Mouse (Mus musculus): ENCODE data around the gene Coq8a. TPM values are rescaled to one million over a fixed set of nuclear protein-coding genes. Genes with fewer than 3 reads are reported as not detected.

Coq8a gene
- polyA plus RNA-seq, 1 experiment from 2014 or later: 38.3 TPM

- H3K27ac ChIP-seq (ENCODE audit: low read length): no peak overlapping the region
- no peak for ATAC-seq (ENCODE audit: insufficient read depth, low FRiP score)
- H3K4me2 ChIP-seq (ENCODE audit: low read depth, low read length): no peak overlapping the region
- H3K36me3 ChIP-seq (ENCODE audit: control insufficient read depth, insufficient read depth, low read length): no peaks in the 10 kb centered on the region
- no peak overlapping the region for H3K9ac ChIP-seq (ENCODE audit: low read length)
- H3K4me3 ChIP-seq (replicated peaks; ENCODE audit: low read length): no peak overlapping the region
- H3K27me3 ChIP-seq (ENCODE audit: control insufficient read depth, insufficient read depth, low read length): no peaks in the 10 kb centered on the region
- no peaks in the 10 kb centered on the region for H3K4me1 ChIP-seq (ENCODE audit: control insufficient read depth, insufficient read depth, low read length)
- peaks cover under 1% of the 10 kb centered on the region; the same call in 1 of the 2 replicates for H3K9me3 ChIP-seq (replicated peaks; ENCODE audit: control insufficient read depth, low read length)
- WGBS: 66% methylated on average over 4 of the region's 4 CpGs
Measured at GRCm38 (mm10) chr1:180210031-180210432, 10.6 kb upstream of the Coq8a start.

DNA sequence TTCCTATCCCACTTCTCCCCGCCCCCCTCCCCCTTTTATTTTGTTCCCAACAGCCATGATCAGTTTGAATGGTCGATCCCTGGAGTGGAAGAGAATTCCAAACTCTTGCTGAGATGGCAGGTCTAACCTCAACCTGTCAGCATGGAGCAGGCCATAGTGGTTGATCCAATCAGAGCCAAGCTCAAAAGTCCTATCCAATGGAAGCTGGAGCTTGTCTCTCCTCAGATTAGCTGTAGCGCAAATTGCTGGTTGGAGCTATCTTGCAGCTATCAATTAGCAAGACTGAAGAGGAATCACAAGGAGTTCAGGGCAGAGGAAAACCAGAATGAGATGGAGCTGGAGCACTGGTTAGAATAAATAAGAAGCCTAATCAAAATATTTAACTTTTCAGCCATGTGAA, 9.0 kb upstream of the Coq8a start:
- Histone ChIP-seq H3K27me3 (ENCODE audit: control insufficient read depth, insufficient read depth, low read length) (no peaks in the 10 kb centered on the region), H3K9me3 (replicated peaks; ENCODE audit: control insufficient read depth, low read length) (peaks cover 8% of the 10 kb centered on the region), H3K4me1 (ENCODE audit: control insufficient read depth, insufficient read depth, low read length) (no peaks in the 10 kb centered on the region), H3K27ac (ENCODE audit: low read length) (no peak overlapping the region), H3K4me2 (ENCODE audit: low read depth, low read length) (no peak overlapping the region), H3K4me3 (replicated peaks; ENCODE audit: low read length) (no peak overlapping the region), H3K9ac (ENCODE audit: low read length) (no peak overlapping the region), H3K36me3 (ENCODE audit: control insufficient read depth, insufficient read depth, low read length) (no peaks in the 10 kb centered on the region)
- WGBS: 83% methylated on average over 3 of the region's 3 CpGs
- ATAC-seq (ENCODE audit: insufficient read depth, low FRiP score): no peak

DNA sequence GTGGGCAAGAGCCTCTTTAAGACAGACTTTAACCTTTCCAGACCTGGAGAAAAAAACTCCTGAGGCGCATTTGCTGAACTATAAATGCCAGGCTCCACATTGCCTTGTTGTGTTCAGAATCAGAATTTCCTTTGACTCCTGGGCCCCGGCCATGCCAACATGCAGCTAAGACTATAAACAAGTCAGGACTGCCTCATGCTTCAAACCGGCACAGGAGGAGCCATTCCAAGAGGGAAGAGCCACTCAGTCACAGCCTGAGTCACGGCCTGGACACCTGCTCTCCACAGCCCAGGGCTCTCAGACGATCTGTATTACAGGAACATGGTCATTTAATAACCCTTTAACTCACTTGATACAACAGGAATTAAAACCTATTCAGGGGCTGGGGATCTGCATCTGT, 1.3 kb upstream of the Coq8a start:
- no peak overlapping the region for H3K4me2 ChIP-seq (ENCODE audit: low read depth, low read length)
- no peaks in the 10 kb centered on the region for H3K36me3 ChIP-seq (ENCODE audit: control insufficient read depth, insufficient read depth, low read length)
- H3K9me3 ChIP-seq (replicated peaks; ENCODE audit: control insufficient read depth, low read length): peaks cover 8% of the 10 kb centered on the region
- no peak overlapping the region for H3K4me3 ChIP-seq (replicated peaks; ENCODE audit: low read length)
- WGBS: 53% methylated on average over 5 of the region's 5 CpGs
- no peak for ATAC-seq (ENCODE audit: insufficient read depth, low FRiP score)
- no peak overlapping the region for H3K27ac ChIP-seq (ENCODE audit: low read length)
- H3K27me3 ChIP-seq (ENCODE audit: control insufficient read depth, insufficient read depth, low read length): no peaks in the 10 kb centered on the region
- no peak overlapping the region for H3K9ac ChIP-seq (ENCODE audit: low read length)
- peaks cover 5% of the 10 kb centered on the region for H3K4me1 ChIP-seq (ENCODE audit: control insufficient read depth, insufficient read depth, low read length)

GRCm38 (mm10) chr1:180199715-180200050, 281 bp upstream of the Coq8a start:
- no peaks in the 10 kb centered on the region for H3K27me3 ChIP-seq (ENCODE audit: control insufficient read depth, insufficient read depth, low read length)
- H3K9ac ChIP-seq (ENCODE audit: low read length): no peak overlapping the region
- no peaks in the 10 kb centered on the region for H3K36me3 ChIP-seq (ENCODE audit: control insufficient read depth, insufficient read depth, low read length)
- peaks cover 9% of the 10 kb centered on the region for H3K4me1 ChIP-seq (ENCODE audit: control insufficient read depth, insufficient read depth, low read length)
- peaks cover 5% of the 10 kb centered on the region for H3K9me3 ChIP-seq (replicated peaks; ENCODE audit: control insufficient read depth, low read length)
- H3K27ac ChIP-seq (ENCODE audit: low read length): no peak overlapping the region
- no peak for ATAC-seq (ENCODE audit: insufficient read depth, low FRiP score)
- H3K4me3 ChIP-seq (replicated peaks; ENCODE audit: low read length): no peak overlapping the region
- WGBS: 60% methylated on average over 4 of the region's 4 CpGs
- no peak overlapping the region for H3K4me2 ChIP-seq (ENCODE audit: low read depth, low read length)

DNA sequence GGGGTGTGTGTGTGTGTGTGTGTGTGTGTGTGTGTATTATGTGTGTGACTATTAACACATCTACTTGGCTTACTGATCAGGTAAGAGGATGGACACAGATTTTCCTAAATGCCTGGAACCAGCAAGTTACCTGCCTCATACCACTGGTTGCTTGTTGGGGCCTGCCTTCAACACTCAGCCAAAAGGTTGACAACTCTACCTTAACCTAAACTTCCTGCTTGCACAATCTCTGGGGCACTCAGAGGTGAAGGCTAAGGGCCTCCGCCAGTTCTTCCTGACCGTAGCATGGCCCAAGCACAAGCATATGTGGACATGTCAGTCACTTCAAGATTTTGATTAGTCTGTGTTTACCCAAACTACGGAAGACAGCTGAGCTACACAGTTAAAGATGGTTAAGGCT, 1.4 kb downstream of the Coq8a start:
- no peak for ATAC-seq (ENCODE audit: insufficient read depth, low FRiP score)
- H3K36me3 ChIP-seq (ENCODE audit: control insufficient read depth, insufficient read depth, low read length): no peaks in the 10 kb centered on the region
- H3K27ac ChIP-seq (ENCODE audit: low read length): no peak overlapping the region
- no peaks in the 10 kb centered on the region for H3K27me3 ChIP-seq (ENCODE audit: control insufficient read depth, insufficient read depth, low read length)
- H3K9ac ChIP-seq (ENCODE audit: low read length): no peak overlapping the region
- no peaks in the 10 kb centered on the region for H3K9me3 ChIP-seq (replicated peaks; ENCODE audit: control insufficient read depth, low read length)
- no peak overlapping the region for H3K4me2 ChIP-seq (ENCODE audit: low read depth, low read length)
- WGBS: 48% methylated on average over 3 of the region's 3 CpGs
- H3K4me1 ChIP-seq (ENCODE audit: control insufficient read depth, insufficient read depth, low read length): peaks cover 9% of the 10 kb centered on the region
- no peak overlapping the region for H3K4me3 ChIP-seq (replicated peaks; ENCODE audit: low read length)

- Histone ChIP-seq H3K4me3 (replicated peaks; ENCODE audit: low read length) (peak overlapping the region; percentile 82; the same call in 1 of the 2 replicates), H3K27ac (ENCODE audit: low read length) (no peak overlapping the region), H3K4me1 (ENCODE audit: control insufficient read depth, insufficient read depth, low read length) (peaks cover 9% of the 10 kb centered on the region), H3K9ac (ENCODE audit: low read length) (peak overlapping the region; percentile 69; the same call in 1 of the 2 replicates), H3K27me3 (ENCODE audit: control insufficient read depth, insufficient read depth, low read length) (no peaks in the 10 kb centered on the region), H3K9me3 (replicated peaks; ENCODE audit: control insufficient read depth, low read length) (no peaks in the 10 kb centered on the region), H3K36me3 (ENCODE audit: control insufficient read depth, insufficient read depth, low read length) (no peaks in the 10 kb centered on the region), H3K4me2 (ENCODE audit: low read depth, low read length) (peak overlapping the region; percentile 89)
- WGBS: 92% methylated on average over 9 of the region's 9 CpGs
- no peak for ATAC-seq (ENCODE audit: insufficient read depth, low FRiP score)
Measured at GRCm38 (mm10) chr1:180196508-180196907, 2.9 kb downstream of the Coq8a start.

DNA sequence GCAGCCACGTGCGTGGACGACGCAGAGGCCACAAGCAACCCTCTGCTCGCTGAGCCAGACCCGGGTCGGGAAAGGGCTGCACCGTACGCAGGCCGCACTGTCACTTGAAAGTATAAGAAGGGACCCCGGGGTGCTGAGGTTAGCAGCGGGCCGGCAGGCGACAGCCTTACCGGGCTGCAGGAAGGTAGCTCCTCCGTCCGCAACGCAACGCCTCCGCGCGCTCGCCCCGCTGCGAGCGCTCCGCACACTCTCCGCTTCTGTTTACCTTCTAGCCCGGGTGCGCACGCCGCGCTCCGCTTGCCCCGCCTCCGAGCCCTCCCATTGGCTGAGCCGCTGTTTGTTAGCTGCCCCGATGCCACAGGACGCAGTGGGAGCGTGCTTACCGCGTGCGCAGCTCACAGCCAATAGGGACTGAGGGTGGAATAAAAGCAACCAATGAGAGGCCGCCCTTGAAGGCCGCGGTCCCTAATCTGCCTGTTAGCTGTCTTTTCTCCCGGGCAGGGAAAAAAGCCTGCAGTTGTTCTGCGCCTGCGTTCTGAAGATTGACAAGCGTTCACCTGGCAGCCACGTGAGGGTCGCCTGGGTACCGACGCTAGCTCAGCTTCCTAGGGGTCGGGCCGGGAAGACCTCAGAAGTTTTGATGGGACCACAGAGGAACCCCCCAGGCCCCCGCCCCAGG, 3.6 kb downstream of the Coq8a start:
- no peaks in the 10 kb centered on the region for H3K36me3 ChIP-seq (ENCODE audit: control insufficient read depth, insufficient read depth, low read length)
- H3K9ac ChIP-seq (ENCODE audit: low read length): peak overlapping the region; percentile 71
- H3K4me2 ChIP-seq (ENCODE audit: low read depth, low read length): peak overlapping the region; percentile 89
- H3K4me3 ChIP-seq (replicated peaks; ENCODE audit: low read length): peak overlapping the region; percentile 82
- H3K27me3 ChIP-seq (ENCODE audit: control insufficient read depth, insufficient read depth, low read length): no peaks in the 10 kb centered on the region
- WGBS: under 1% methylated on average over 57 of the region's 57 CpGs
- H3K9me3 ChIP-seq (replicated peaks; ENCODE audit: control insufficient read depth, low read length): no peaks in the 10 kb centered on the region
- peak; percentile 100 for ATAC-seq (ENCODE audit: insufficient read depth, low FRiP score)
- H3K27ac ChIP-seq (ENCODE audit: low read length): no peak overlapping the region
- H3K4me1 ChIP-seq (ENCODE audit: control insufficient read depth, insufficient read depth, low read length): peaks cover 9% of the 10 kb centered on the region

- no peaks in the 10 kb centered on the region for H3K9me3 ChIP-seq (replicated peaks; ENCODE audit: control insufficient read depth, low read length)
- peak overlapping the region; percentile 71 for H3K9ac ChIP-seq (ENCODE audit: low read length)
- H3K27ac ChIP-seq (ENCODE audit: low read length): 0 out of 2 replicates have a peak overlapping the region, but pooled peaks have one; percentile 9
- H3K27me3 ChIP-seq (ENCODE audit: control insufficient read depth, insufficient read depth, low read length): no peaks in the 10 kb centered on the region
- 0 out of 2 replicates have a peak, but pooled peaks have one; percentile 15 for ATAC-seq (ENCODE audit: insufficient read depth, low FRiP score)
- peak overlapping the region; percentile 82 for H3K4me3 ChIP-seq (replicated peaks; ENCODE audit: low read length)
- H3K36me3 ChIP-seq (ENCODE audit: control insufficient read depth, insufficient read depth, low read length): no peaks in the 10 kb centered on the region
- H3K4me1 ChIP-seq (ENCODE audit: control insufficient read depth, insufficient read depth, low read length): peaks cover 9% of the 10 kb centered on the region
- WGBS: 18% methylated on average over 9 of the region's 9 CpGs
- H3K4me2 ChIP-seq (ENCODE audit: low read depth, low read length): peak overlapping the region; percentile 89
Measured at GRCm38 (mm10) chr1:180194781-180195471, 4.5 kb downstream of the Coq8a start.

DNA sequence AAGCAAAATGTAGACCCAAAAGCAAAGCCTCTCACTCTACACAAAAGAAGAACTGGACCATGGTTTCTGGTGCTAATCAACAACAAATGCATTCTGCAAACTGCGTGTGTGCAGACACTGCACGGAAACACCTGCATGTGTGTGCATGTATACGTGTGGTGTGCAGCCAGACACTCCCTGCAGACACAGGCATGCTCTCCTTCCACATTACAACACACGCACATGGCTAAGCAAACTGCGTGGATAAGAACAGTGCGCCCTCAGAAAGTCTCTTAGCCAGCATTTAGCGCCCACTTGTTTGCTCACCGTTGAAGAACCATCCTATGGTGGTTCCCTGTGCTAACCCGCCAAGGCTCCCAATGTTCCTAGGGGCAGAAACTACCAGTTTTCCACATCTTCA, 5.4 kb downstream of the Coq8a start:
- Histone ChIP-seq H3K9me3 (replicated peaks; ENCODE audit: control insufficient read depth, low read length) (no peaks in the 10 kb centered on the region), H3K27ac (ENCODE audit: low read length) (no peak overlapping the region), H3K9ac (ENCODE audit: low read length) (no peak overlapping the region), H3K4me3 (replicated peaks; ENCODE audit: low read length) (no peak overlapping the region), H3K4me1 (ENCODE audit: control insufficient read depth, insufficient read depth, low read length) (peaks cover 9% of the 10 kb centered on the region), H3K27me3 (ENCODE audit: control insufficient read depth, insufficient read depth, low read length) (no peaks in the 10 kb centered on the region), H3K4me2 (ENCODE audit: low read depth, low read length) (peak overlapping the region; percentile 89; the same call in 1 of the 2 replicates), H3K36me3 (ENCODE audit: control insufficient read depth, insufficient read depth, low read length) (no peaks in the 10 kb centered on the region)
- no peak for ATAC-seq (ENCODE audit: insufficient read depth, low FRiP score)
- 81% methylated on average over 9 of the region's 9 CpGs for WGBS

Measured in stomach, embryonic 16.5 days (tissue).